Mouse (Mus musculus): ENCODE measurements around the gene Atad1. TPM values are rescaled to one million over a fixed set of nuclear protein-coding genes. Genes with fewer than 3 reads are reported as not detected.

Atad1 gene
- polyA plus RNA-seq, 1 experiment, result 69.5 TPM

DNA sequence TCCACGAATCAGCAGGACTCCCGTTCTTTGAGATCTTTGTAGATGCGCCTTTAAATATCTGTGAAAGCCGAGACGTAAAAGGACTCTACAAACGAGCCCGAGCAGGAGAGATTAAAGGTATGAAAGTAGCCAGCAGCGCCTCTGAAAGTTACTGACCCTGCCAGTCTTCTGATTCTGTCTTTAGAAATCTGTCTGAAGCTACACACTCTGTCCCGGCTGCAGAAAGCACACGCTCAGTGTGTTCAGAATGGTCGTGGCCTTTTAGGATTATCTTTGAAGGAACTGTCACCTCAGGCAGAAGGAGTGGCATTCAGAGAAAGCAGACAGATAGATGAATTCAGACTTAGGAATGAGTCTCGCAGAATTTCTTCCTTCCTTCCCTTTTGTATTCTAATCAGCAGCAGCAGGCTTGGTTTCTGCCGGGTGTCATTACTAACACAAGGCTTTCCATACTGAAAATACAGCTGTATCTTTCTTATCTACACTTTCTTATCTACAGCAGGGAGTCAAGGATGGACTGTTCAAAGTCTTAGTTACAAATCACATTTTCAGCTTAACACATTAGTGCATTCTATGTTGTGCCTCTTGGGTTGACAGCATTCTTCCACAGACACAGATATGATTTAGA is 101.2 kb downstream of the Atad1 start:
- TF ChIP-seq POLR2A (IDR thresholded peaks at IDR 0.05; ENCODE audit: extremely low read depth, insufficient read depth, low read length) (no peak), CTCF (IDR thresholded peaks at IDR 0.05; ENCODE audit: extremely low read depth, insufficient read depth, low read length) (no peak)
- H3K4me3 ChIP-seq (ENCODE audit: insufficient read depth, low read length), result no peak overlapping the region
- no peaks in the 10 kb centered on the region for H3K4me1 ChIP-seq (ENCODE audit: control insufficient read depth, insufficient read depth, low read length)
- H3K27ac ChIP-seq (ENCODE audit: insufficient read depth, low read length), result no peak overlapping the region

DNA sequence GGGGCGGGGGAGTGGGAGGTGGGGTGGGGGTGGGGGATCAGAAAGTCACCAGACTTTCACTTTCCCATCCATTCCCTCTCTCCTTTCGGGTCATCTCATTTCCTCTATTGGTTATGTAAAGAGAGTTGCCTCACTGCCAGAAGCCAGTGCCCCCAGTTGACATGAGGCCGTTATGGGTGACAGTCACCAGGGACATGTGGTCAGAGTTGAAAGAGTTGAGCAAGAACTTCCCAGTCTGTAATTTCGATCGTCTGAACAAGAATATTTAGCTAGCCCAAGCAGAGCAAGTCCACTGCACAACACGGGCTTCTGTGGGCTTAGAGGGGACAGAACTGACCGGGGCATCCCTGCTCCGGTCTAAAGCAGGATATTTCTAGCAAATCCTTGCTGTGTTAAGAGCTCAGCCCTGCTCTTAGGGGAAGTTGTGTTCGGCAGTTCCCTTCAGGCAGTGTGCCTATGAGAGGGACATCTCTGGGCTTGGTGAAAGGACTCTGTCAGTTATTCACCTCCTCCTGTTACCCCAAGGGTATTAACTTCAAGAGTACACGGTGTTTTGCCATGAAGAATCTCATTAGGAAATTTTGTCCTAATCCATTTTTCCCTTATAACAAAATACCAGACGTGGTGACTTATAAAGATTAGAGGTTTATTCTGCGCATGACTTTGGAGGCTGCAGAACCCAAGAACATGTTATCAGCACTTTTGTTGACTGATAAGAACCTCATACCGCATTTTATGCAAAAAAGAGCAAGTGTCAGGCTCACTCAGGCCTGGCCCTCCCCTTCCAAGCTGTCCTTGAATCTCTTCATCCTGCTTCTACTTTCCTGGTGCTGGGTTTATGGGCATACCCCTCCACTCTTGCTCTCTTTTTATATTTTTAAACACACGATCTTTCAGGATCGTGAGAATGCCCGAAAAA is 102.0 kb downstream of the Atad1 start:
- TF ChIP-seq POLR2A (IDR thresholded peaks at IDR 0.05; ENCODE audit: extremely low read depth, insufficient read depth, low read length) (no peak), CTCF (IDR thresholded peaks at IDR 0.05; ENCODE audit: extremely low read depth, insufficient read depth, low read length) (no peak)
- H3K4me1 ChIP-seq (ENCODE audit: control insufficient read depth, insufficient read depth, low read length), result no peaks in the 10 kb centered on the region
- no peak overlapping the region for H3K27ac ChIP-seq (ENCODE audit: insufficient read depth, low read length)
- H3K4me3 ChIP-seq (ENCODE audit: insufficient read depth, low read length), result no peak overlapping the region

DNA sequence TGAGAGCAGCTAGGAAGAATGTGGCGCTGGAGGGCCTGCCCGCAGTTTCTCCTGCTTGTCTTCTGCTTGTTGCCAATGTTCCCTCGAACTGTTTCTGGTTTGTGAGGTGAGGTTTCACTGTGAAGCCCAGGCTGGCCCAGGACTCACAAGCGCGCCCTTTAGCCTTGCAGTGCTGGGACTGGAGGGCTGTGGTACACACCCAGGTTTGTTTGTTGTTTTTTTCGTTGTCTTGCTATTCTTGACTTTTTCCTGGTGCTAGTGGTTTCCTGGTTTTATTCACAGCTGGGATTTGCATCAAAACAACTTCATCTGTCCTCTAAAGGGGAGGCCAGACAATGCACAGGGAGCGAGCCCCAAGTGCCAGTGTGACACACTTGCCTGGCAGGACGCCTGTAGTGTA is 104.7 kb downstream of the Atad1 start:
- H3K27ac ChIP-seq (ENCODE audit: insufficient read depth, low read length), result no peak overlapping the region
- no peaks in the 10 kb centered on the region for H3K4me1 ChIP-seq (ENCODE audit: control insufficient read depth, insufficient read depth, low read length)
- TF ChIP-seq CTCF (IDR thresholded peaks at IDR 0.05; ENCODE audit: extremely low read depth, insufficient read depth, low read length), result no peak
- TF ChIP-seq POLR2A (IDR thresholded peaks at IDR 0.05; ENCODE audit: extremely low read depth, insufficient read depth, low read length), result no peak
- no peak overlapping the region for H3K4me3 ChIP-seq (ENCODE audit: insufficient read depth, low read length)

DNA sequence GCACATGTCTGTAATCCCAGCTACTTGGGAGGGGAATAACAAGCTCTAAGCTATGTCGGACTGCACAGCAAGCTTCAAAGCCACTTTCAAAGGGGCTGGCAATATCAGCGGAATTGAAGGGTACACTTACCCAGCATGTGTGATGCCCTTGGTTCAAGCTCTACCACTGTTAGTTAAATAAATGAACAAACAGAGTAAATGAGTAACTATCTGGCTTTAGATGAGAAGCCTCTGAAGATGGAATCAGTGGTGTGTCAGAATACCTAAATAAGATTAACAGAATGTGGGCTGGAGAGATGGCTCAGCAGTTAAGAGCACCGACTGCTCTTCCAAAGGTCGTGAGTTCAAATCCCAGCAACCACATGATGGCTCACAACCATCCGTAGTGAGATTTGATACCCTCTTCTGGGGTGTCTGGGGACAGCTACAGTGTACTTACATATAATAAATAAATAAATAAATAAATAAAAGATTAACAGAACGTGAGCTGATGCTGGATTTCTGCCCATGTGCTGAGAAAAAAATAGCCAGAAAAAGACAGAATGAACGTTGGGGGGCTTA is 110.9 kb downstream of the Atad1 start:
- TF ChIP-seq CTCF (IDR thresholded peaks at IDR 0.05; ENCODE audit: extremely low read depth, insufficient read depth, low read length), result no peak
- no peak for TF ChIP-seq POLR2A (IDR thresholded peaks at IDR 0.05; ENCODE audit: extremely low read depth, insufficient read depth, low read length)
- Histone ChIP-seq H3K27ac (ENCODE audit: insufficient read depth, low read length) (no peak overlapping the region), H3K4me1 (ENCODE audit: control insufficient read depth, insufficient read depth, low read length) (no peaks in the 10 kb centered on the region), H3K4me3 (ENCODE audit: insufficient read depth, low read length) (no peak overlapping the region)

DNA sequence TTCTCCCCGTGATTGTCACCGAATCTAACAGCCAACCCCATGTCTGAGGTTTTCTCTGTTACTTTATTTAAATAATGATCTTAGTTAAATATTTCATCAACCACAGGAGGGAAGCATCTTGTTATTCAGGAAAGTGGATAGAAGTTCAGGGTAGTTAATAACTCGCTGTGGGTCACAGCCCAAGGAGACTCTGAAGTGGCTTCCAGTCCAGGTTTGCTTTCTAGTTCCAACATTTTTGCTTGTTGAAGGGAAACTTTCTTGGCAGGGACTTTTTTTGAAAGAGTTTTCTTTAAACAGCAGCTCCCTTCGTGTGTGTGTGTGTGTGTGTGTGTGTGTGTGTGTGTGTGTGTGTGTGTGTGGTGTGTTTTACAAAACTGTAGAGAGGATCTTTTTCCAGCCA is 112.0 kb downstream of the Atad1 start:
- TF ChIP-seq CTCF (IDR thresholded peaks at IDR 0.05; ENCODE audit: extremely low read depth, insufficient read depth, low read length) (no peak), POLR2A (IDR thresholded peaks at IDR 0.05; ENCODE audit: extremely low read depth, insufficient read depth, low read length) (no peak)

DNA sequence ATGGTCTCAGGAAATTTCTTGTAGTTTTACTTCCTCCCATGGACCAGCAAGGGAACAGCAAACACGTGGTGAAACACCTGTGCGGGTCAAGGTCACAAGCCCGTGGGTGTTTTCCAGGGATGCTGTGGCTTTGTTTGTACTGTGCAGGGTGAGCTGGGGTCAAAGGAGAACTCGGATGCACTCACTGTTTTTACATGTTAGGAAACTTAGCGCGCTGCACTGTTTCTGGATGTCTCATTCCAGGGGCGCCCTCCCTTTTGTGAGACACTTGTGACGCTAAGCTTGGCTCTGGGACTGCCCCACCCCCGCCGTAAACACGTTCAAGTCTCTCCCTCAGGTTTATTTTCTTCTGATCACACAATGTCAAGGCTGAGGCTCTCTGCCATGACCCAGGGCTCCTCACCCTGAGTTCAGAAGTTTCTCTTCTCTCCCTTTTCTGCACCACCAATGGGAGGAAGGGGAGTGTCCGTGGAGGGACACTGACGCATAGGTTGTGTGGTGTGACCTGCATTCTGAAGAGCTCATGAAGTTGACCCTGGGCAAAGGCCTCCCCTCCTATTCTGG is 112.7 kb downstream of the Atad1 start:
- H3K27ac ChIP-seq (ENCODE audit: insufficient read depth, low read length), result no peak overlapping the region
- H3K4me3 ChIP-seq (ENCODE audit: insufficient read depth, low read length), result no peak overlapping the region
- H3K4me1 ChIP-seq (ENCODE audit: control insufficient read depth, insufficient read depth, low read length), result no peaks in the 10 kb centered on the region
- TF ChIP-seq POLR2A (IDR thresholded peaks at IDR 0.05; ENCODE audit: extremely low read depth, insufficient read depth, low read length) (no peak), CTCF (IDR thresholded peaks at IDR 0.05; ENCODE audit: extremely low read depth, insufficient read depth, low read length) (no peak)

More for the DNA sequence above, 112.0 kb downstream of the Atad1 start:
- no peaks in the 10 kb centered on the region for H3K4me1 ChIP-seq (ENCODE audit: control insufficient read depth, insufficient read depth, low read length)
- no peak overlapping the region for H3K4me3 ChIP-seq (ENCODE audit: insufficient read depth, low read length)
- no peak overlapping the region for H3K27ac ChIP-seq (ENCODE audit: insufficient read depth, low read length)

DNA sequence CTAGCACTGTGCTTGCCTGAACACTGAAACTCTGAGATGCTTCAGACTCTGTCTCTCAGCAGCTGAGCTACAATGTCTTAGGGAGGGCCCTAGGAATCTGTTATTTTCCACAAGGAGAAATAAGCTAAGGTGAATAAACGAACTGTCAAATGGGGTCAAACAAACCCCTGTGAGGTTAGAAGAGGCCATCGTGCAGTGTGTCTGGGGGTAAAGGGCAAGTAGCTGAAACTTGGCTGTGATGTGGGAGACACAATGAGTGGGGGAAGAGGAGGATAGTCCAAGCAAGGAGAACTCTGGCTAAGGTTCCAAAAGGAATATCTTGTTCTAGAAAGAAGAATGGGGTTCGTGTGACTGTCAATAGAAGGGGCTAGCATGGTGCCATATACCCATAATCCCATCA is 117.4 kb downstream of the Atad1 start:
- H3K27ac ChIP-seq (ENCODE audit: insufficient read depth, low read length), result no peak overlapping the region
- no peak overlapping the region for H3K4me3 ChIP-seq (ENCODE audit: insufficient read depth, low read length)
- no peak for TF ChIP-seq POLR2A (IDR thresholded peaks at IDR 0.05; ENCODE audit: extremely low read depth, insufficient read depth, low read length)
- TF ChIP-seq CTCF (IDR thresholded peaks at IDR 0.05; ENCODE audit: extremely low read depth, insufficient read depth, low read length), result no peak
- no peaks in the 10 kb centered on the region for H3K4me1 ChIP-seq (ENCODE audit: control insufficient read depth, insufficient read depth, low read length)

Other genes with a start within 250 kb of the Atad1 start
- 8.6 and 10.3 TPM in 2 replicates for gene Papss2, start 144.0 kb downstream of the Atad1 start, polyA plus RNA-seq (2012; rRNA removed)
- gene Pten, start 17.7 kb upstream of the Atad1 start, polyA plus RNA-seq (2012; rRNA removed), result 60.7 and 62.2 TPM in 2 replicates